In the genomic region with DNA sequence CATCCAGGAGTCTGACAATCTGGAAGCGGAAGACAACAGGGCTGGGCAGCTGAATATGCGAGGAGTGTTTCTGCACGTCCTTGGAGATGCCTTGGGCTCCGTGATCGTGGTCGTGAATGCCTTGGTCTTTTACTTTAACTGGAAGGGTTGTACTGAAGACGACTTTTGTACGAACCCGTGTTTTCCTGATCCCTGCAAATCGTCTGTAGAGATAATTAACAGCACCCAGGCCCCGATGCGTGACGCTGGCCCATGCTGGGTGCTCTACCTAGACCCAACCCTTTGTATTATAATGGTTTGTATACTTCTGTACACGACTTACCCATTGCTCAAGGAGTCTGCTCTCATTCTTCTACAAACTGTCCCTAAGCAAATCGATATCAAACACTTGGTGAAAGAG, we compare ENCODE assay signal across 9 mouse cellular contexts. TPM values are rescaled to one million over a fixed set of nuclear protein-coding genes. Genes with fewer than 3 reads are reported as not detected.
A peak's percentile ranks its signal among the peaks of the same experiment; 100 is the strongest.
DNase-seq lines count a peak whose midpoint lies in the region; ATAC-seq and TF ChIP-seq lines count a peak whose summit lies in the region.
"Had no signal": no experiment of that assay in that cellular context is flagged by ENCODE, and none has a peak within 500 bp of the region (broad histone marks: within the 10 kb centered on the region; RNA-seq: fewer than 3 reads in every experiment).

No protein-coding gene starts in this region.

- intact Hi-C loops in left cerebral cortex, postnatal 10 days (cut with DNase I) = loop anchor here (5.0 kb wide), 1 partner anchor 72 kb away; no protein-coding TSS in a partner anchor

- peak overlapping the region; percentile 89 for H3K4me2 ChIP-seq in forebrain, embryonic 13.5 days
- H3K4me2 ChIP-seq in kidney, embryonic 15.5 days = peak overlapping the region; percentile 94

- 80% methylated on average over 15 of the region's 15 CpGs for WGBS in lung, adult 2 months
- 91% methylated on average over 15 of the region's 15 CpGs for WGBS in forebrain, embryonic 13.5 days
- 90% methylated on average over 15 of the region's 15 CpGs for WGBS in kidney, embryonic 15.5 days
- 75% methylated on average over 15 of the region's 15 CpGs for WGBS in olfactory bulb, adult 2 months

- peak overlapping the region; percentile 95 for H3K4me3 ChIP-seq in lung, adult 2 months (replicated peaks; ENCODE audit: extremely low read depth, low read depth, low read length)
- H3K4me3 ChIP-seq in forebrain, embryonic 13.5 days = peak overlapping the region; percentile 94
- H3K4me3 ChIP-seq in kidney, embryonic 15.5 days (replicated peaks) = peak overlapping the region; percentile 78
- H3K4me3 ChIP-seq in olfactory bulb, adult 2 months (ENCODE audit: insufficient read depth, low read depth, low read length) = peak overlapping the region; percentile 76

- 0 out of 2 replicates have a peak overlapping the region, but pooled peaks have one; percentile 84 for H3K9ac ChIP-seq in forebrain, embryonic 13.5 days
- H3K9ac ChIP-seq in kidney, embryonic 15.5 days = no peak overlapping the region

- TF ChIP-seq POLR2A in lung, adult 2 months (IDR thresholded peaks at IDR 0.05; ENCODE audit: borderline replicate concordance, extremely low read depth, low read depth, low read length) = no peak
- no peak for TF ChIP-seq POLR2A in olfactory bulb, adult 2 months (IDR thresholded peaks at IDR 0.05; ENCODE audit: insufficient read depth, low read depth, low read length)

- peaks cover 18% of the 10 kb centered on the region for H3K4me1 ChIP-seq in lung, adult 2 months (ENCODE audit: control insufficient read depth, insufficient read depth, low read length)
- peaks cover 50% of the 10 kb centered on the region for H3K4me1 ChIP-seq in forebrain, embryonic 13.5 days
- peaks cover 52% of the 10 kb centered on the region for H3K4me1 ChIP-seq in kidney, embryonic 15.5 days
- peaks cover 21% of the 10 kb centered on the region for H3K4me1 ChIP-seq in olfactory bulb, adult 2 months (ENCODE audit: control insufficient read depth, insufficient read depth, low read length)

- H3K9me3 ChIP-seq in forebrain, embryonic 13.5 days (replicated peaks) = no peaks in the 10 kb centered on the region
- H3K9me3 ChIP-seq in kidney, embryonic 15.5 days (replicated peaks) = no peaks in the 10 kb centered on the region

- TF ChIP-seq CTCF in lung, adult 2 months (IDR thresholded peaks at IDR 0.05; ENCODE audit: insufficient read depth, low read length) = no peak
- no peak for TF ChIP-seq CTCF in olfactory bulb, adult 2 months (IDR thresholded peaks at IDR 0.05; ENCODE audit: insufficient read depth, low read depth, low read length)

- no peak overlapping the region for H3K27ac ChIP-seq in forebrain, embryonic 13.5 days
- H3K27ac ChIP-seq in kidney, embryonic 15.5 days = no peak overlapping the region
- no peak overlapping the region for H3K27ac ChIP-seq in olfactory bulb, adult 2 months (ENCODE audit: insufficient read depth, low read depth, low read length)

- no peak for DNase-seq in lung, adult 2 months
- no peak for DNase-seq in lung, postnatal 25 days (ENCODE audit: low spot score)
- DNase-seq in left cerebral cortex, postnatal 10 days (ENCODE audit: extremely low spot score in 1 of 2, low spot score in 2 of 2) = no peak
- no peak for DNase-seq in urinary bladder, postnatal 36 days (ENCODE audit: low spot score in 2 of 2)
- DNase-seq: embryo, embryonic 11 days; right cerebral cortex, postnatal 14 days had no signal

- H3K27me3 ChIP-seq in forebrain, embryonic 13.5 days = no peaks in the 10 kb centered on the region
- peaks cover 4% of the 10 kb centered on the region; the same call in 1 of the 2 replicates for H3K27me3 ChIP-seq in kidney, embryonic 15.5 days

- H3K36me3 ChIP-seq in forebrain, embryonic 13.5 days (ENCODE audit: poor library complexity, severe bottlenecking) = peaks cover 14% of the 10 kb centered on the region
- H3K36me3 ChIP-seq in kidney, embryonic 15.5 days = peaks cover 20% of the 10 kb centered on the region

- no peak for ATAC-seq in forebrain, embryonic 13.5 days
- ATAC-seq in kidney, embryonic 15.5 days (replicated peaks; ENCODE audit: low FRiP score) = no peak

RNA-seq across cellular contexts. Expression of gene Slc30a1, which starts 2.3 kb away (rescaled TPM):
- 23.9 and 28.3 TPM in 2 replicates for polyA plus RNA-seq in lung, adult 2 months (2012; rRNA removed)
- 1.6 and 1.8 TPM in 2 replicates for polyA plus RNA-seq in forebrain, embryonic 13.5 days (2015; fragmentation: Nextera tagmentation; extraction: Ambion mirVana)
- polyA plus RNA-seq in kidney, embryonic 15.5 days (2015; fragmentation: Nextera tagmentation; extraction: Ambion mirVana) = 2.6 and 3.5 TPM in 2 replicates
- polyA plus RNA-seq in olfactory bulb, adult 2 months (2012; ENCODE audit: insufficient read depth, insufficient read length, low replicate concordance, missing spikeins) = not detected in 2 replicates
- 10 to 100 TPM; 26.8 to 29.0 TPM for total RNA-seq in left cerebral cortex, postnatal 10 days (2021)
